Mouse (Mus musculus) spleen, adult 2 months (tissue): Measurements from ENCODE around the gene Hspd1.

Experiments used
- CTCF ChIP-seq: fragments of 200-500 bp; IDR thresholded peaks from 2 replicates; pipeline ENCODE4 v1.5.1; 2011; ENCODE audit warnings: mild to moderate bottlenecking, inconsistent platforms; ENCODE audit not compliant: insufficient read depth, insufficient read length, insufficient replicate concordance; ENCODE audit errors: extremely low read depth
- POLR2A ChIP-seq: fragments of 200-500 bp; IDR thresholded peaks from 2 replicates; pipeline ENCODE4 v1.6.1; 2011; ENCODE audit warnings: low read depth, low read length, inconsistent platforms

DNA sequence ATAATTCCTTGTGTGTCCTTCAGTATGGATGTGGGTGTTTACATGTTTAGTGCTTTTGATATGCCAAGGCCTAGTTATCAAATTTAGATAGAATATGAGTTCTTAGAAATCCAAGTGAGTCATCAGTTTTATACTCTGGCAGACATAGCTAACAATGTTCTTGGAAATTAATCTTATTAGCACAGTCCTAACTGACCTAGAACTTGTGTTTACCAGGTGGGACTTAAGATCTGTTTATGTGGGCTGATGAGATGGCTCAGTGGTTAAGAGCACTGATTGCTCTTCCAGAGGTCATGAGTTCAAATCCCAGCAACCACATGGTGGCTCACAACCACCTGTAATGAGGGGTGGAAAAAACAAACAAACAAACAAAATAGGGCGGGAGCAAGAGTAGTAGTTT lies 4.4 kb upstream of the Hspd1 start:
- no peak for TF ChIP-seq POLR2A
- no peak for TF ChIP-seq CTCF
